Mouse (Mus musculus) fat pad, adult 2 months (tissue): ENCODE data around the gene Kcnip3.

ENCODE experiments used
- DNase-seq: peaks from one replicate; pipeline ENCODE4 v3.0.0-alpha.2; 2011; ENCODE audit warnings: low read depth, low spot score; ENCODE audit errors: extremely low read depth

The Kcnip3 gene

DNA sequence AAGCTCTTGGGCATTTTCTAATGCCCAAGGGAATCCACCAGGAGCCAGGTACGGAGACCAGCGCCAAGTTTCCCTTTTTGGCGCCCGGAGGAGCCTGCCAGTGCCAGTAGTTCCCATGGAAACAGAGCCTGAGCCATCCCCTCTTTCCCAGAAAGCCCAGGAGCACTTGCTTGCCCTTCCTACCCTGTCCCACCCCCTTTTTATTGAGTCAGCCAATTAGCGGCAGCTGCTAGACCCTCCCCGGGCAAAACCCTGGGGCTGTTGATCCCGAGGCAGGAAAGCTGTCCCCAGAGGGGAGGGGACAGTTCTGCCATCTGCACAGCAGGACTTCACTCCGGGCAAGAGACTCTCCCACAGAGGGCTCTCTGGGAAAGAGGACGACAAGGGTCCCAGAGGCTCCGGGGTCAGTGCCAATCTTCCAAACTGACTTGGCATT lies at the start of gene Kcnip3:
TSS of gene Kcnip3 (minus strand) at position 89 of the 436 bp plus-strand sequence.
- DNase-seq, result no peak

DNA sequence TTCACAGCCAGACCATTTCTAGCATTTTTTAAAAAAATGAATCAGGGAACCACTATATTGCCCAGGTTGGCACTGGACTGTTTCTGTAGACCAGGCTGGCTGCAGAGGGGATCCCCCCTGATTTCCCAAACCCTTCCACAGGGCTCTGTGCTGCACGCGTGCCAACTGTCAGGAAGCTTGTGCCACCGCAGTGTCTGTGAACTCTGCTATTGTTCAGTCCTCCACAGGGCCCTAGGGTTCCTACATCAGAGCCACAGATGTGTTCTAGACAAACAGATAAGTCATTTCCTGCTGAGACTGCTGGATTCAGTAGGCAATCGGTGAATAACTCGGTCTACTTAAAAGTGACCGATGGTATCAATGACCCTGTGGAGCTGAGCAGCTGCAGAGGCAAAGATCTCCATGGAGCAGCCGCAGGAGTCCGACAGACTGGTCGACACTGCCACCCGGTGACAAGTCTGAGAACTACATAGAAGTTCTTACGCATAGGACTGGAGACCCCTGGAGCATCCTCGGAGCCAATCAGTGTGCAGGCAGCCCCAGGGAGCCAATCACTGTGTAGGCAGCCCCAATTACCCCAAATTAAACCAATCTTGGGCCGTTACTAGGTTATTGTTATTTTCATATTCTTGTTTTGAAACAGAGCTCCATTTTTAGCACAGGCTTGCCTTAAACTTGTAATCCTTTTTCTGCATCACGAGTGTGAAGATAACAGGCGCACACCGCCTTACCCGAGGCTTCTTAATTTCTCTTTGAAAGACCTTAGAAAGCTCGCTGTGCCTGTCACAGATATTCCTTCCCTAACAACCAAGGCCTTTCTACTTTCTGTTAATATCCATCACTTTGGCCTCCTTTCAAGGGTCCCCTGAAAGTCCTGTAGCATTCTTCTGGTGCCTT lies 37.4 kb upstream of the Kcnip3 start:
- DNase-seq, result no peak

DNA sequence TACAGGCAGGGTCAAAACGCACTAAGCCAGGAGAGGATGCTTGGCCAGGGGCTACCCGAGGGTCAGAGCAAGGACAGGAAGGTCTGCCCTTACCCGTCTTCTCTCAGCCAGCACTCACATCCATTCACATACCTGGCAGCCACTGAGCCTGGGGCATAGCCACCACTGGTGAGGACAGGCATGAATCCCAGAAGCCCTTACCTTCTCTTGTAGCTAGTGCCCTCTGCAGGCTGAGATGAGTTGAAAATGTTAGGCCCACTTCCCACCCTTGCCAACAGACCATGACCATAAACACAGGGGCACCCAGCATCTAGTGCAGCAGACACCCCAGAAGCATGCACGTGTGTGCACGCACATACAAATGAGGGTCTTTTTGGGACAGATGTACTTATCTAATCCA lies 29.2 kb upstream of the Kcnip3 start:
- no peak for DNase-seq

DNA sequence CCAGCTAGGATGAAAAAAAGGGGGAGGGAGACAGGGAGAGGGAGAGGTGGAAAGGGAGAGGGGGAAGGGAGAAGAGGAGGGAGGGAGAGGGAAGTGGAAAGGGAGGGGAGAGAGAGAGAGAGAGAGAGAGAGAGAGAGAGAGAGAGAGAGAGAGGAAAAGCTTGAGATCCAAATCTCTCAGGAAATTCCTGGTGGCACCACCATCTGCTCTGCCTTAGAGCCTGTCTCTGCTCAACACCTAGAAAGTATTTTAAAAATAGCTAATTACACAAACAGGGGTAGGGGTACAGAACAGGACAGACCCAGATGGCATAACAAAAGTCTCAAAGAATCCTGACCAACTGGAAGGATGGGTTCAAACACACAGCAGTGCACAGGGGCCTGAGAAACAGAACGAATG lies 28.6 kb upstream of the Kcnip3 start:
- no peak for DNase-seq

DNA sequence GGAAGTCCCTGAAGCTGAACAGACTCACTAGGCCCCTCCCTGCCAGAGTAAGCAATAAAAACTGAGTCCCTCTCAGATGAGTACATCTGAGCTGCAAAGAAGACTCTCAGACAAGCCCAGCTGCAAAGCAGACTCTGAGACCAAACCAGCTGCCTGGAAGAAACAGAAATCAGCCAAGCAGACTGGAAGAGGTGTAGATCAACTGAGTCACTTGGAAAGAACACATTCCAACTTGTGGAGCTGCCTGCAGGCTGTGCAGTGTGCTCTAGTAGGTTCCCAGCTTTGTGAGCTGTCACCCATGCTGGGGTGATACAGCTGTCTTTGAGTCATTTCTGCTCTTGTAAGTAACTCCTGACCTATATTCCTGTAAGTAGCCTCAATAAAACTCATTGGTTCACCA lies 27.8 kb upstream of the Kcnip3 start:
- DNase-seq, result no peak

DNA sequence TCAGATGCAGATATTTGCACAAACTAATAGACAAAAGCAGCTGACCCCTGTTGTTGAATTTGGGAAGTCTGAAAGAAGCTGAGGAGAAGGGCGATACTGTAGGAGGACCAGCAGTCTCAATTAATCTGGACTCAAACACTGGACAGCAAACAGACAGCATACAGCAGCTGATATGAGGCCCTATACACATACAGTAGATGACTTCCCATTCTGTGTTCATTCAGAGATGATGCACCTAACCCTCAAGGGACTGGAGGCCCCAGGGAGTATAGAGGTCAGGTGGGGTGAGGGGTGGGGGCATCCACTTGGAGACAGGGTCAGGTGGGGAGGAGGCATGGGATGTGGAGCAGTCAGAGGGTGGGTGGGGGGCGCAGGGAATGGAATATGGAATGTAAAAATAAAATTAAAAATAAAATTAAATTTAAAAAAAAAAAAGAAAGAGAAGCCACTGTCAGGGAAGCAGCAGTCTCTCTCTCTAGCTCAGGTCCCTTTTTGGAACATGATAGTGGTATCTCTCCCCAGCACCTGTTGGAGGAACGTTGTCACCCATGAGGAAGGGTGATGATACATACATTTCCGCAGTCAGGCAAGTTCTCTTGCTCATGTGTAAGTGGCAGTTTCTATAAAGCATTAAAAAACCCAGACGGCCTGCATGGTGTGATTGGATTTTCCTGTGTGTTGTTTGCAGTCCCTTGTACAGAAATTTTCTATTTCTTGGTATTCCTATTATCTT lies 26.6 kb upstream of the Kcnip3 start:
- DNase-seq, result no peak

DNA sequence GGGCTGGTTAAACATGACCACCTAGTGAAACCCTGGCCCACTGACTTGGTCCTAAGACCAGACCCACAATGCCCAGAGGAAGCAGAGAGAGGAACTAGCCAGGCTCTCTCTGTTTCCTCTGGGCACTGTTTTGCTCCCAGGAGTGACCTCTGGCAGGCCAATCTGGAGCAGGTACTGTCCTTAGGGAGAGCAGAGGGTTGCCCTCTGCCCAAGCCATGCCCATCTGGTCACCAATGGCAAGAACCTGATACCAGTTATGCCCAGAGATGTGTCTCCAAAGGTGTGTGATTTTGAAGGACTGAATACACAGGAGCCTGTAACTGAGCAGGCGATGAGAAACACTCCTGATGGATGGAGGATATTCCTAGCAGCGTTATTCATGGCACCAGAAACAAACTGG lies 19.8 kb upstream of the Kcnip3 start:
- DNase-seq, result no peak

DNA sequence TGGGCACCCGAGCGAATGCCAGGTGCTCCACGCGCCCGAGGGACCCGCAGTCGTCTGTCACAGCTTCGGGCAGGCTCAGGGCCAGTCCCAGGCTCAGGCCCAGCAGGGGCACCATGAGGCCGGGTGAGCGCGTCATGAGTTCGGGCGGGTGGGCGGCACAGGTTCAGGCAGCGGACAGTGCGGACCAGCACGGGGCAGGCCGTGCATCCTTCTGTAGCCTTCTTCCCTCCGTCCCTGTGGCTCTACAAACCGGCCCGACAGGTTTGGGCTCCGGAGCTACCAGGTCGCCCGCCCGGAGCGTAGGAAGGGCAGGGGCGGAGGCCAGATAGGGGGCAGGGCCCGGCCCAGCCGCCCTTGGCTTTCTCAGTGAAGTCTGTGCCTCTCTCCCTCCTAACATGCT lies 19.3 kb upstream of the Kcnip3 start, which contains the start of gene Prom2:
TSS of gene Prom2 (minus strand) at position 283 of the 400 bp plus-strand sequence.
- DNase-seq, result peak; percentile 14

DNA sequence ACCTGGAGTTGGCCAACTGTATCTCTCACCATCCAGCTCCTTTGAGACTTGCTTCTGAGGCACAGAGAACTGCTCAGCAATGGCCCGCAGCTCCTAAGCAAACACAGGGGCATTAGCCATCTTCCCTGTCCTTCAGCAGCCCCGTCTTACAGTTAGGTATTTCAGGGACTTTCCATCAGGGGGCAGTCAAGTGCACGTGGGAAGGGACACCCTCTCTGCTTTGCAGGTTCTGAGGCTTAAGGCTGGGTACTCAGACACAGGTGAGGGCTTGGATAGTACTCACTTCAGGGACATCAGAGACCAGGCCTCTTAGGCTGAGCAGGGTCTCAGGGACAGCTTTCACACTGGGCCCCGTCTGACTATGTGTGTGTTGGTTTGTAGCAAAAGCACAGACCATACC lies 17.6 kb upstream of the Kcnip3 start:
- DNase-seq, result no peak

DNA sequence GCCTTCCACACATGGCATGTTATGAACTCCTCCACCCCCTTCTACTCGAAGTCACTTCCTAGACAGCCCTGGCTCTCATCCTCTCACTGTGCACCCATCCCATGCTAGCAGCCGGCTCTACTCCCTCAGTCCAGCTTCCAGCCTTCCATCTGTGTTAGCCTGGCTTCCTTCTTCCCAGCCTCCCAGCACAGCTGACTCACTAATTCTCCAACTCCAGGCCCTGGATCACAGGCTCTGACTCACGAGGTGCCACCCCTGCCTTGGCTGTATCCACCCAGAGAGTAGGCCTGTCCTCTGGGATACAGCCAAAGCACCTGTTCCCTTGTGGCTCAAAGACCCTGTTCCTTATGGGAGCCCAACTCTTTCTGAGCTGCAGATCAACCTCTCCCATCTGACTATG lies 15.7 kb upstream of the Kcnip3 start:
- no peak for DNase-seq

DNA sequence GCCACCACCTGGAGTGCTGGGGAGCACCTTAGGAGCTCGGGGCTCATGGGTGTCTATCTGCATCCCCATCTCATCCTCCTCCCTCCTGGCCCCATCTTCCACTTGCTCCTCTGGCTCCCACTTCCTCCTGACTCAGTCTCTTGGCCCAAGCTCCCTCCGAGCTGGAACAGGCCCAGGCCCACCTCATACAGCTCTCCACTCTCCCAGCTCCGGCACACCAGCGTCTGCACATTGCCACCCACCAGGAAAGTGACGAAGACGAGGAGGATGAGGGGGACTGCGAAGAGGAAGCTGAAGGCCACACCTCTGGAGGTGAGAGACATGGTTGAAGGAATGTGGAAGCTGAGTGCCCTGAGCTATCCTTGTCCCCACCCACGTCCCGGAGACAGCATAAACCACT lies 13.5 kb upstream of the Kcnip3 start:
- DNase-seq, result no peak

DNA sequence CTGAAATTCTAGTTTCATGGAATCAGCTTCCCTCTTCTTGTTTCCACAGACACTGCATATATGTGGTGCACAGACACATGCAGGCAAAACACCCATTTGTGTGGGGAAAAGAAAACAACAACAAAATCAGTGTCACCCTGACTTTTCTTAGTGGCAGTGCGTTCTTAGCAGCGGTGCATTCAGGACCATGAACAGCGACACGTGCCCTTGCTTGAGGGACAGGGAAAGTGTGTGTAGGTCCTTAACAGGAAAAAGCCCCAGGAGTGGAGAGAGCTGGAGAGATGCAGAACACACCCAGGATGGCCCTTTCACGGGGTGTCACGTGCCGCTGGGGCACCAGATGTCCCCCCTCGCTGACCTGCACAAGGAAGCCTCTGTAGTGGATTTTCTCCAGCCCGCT lies 10.5 kb upstream of the Kcnip3 start:
- no peak for DNase-seq

DNA sequence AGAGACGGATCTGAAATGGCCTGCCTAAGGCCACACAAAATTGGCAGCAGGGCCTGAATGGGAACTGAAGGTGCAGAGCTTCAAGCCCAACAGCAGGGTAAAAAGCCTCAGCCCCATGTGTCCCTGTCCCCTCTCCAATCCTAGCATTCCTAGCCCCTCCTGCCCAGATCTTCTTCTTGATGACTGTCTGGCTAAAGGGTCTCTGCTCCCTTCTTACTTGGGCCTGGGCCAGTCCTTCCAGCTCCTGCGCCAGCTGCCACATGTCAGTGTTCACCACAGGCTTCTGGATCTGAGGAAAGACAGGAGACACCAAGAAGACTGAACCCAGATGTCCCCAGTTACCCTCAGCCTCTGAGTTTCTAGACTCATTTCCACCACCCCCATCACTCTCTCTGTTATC lies 9.7 kb upstream of the Kcnip3 start:
- DNase-seq, result no peak

DNA sequence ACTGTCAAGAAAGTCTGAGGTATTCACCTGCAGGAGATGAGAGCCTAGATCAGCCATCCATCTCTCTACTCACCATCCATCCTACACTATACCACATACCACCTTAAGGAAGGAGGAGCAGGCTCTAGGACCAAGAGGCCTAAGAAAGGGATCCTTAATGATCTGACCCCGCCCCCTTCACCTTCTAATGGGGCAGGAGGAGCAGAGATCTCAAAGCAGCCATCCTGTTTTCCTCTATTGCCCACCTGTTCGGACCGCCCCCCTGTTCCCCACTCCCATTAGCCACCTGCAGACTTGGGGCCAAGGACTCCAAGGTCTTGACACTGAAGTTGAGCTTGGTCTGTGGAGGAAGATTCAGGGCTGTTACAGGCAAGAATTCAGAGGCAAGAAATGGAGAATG lies 8.5 kb upstream of the Kcnip3 start:
- no peak for DNase-seq

DNA sequence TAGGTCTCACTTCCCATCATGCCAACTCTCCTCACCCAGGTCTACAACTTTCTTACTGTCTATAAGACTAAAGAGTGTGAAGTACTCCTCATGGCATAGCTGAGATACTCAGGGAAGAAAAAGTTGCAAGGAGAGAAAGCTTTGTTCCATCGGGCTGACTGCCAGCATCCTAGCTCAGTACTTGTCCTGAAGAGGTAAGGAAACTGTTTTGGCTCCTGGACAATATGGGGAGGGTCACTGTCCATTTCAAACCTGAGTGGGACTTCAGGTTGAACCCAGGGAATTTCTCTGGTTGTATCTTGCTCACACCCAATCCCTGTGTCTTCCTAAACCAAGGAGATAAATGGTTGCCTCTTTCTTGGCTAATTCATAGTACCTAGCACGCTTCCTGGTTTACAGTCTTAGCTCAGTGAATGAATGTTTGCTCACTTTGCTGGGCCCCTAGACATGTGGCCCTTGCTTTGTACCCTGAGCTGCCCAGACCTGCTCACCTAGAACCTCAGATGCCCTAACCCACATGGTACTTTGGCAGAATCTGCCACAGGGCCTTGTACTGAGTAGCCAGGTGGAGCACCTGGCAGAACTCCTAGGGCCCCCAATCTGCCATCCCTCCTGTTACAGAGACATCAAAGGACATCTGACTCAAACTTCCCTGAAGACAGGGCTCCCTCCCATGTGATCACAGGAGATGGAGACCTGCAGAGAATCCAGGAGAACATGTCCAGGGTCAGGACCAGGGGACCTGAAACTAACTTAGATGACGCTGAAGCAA lies 3.3 kb upstream of the Kcnip3 start:
- no peak for DNase-seq

DNA sequence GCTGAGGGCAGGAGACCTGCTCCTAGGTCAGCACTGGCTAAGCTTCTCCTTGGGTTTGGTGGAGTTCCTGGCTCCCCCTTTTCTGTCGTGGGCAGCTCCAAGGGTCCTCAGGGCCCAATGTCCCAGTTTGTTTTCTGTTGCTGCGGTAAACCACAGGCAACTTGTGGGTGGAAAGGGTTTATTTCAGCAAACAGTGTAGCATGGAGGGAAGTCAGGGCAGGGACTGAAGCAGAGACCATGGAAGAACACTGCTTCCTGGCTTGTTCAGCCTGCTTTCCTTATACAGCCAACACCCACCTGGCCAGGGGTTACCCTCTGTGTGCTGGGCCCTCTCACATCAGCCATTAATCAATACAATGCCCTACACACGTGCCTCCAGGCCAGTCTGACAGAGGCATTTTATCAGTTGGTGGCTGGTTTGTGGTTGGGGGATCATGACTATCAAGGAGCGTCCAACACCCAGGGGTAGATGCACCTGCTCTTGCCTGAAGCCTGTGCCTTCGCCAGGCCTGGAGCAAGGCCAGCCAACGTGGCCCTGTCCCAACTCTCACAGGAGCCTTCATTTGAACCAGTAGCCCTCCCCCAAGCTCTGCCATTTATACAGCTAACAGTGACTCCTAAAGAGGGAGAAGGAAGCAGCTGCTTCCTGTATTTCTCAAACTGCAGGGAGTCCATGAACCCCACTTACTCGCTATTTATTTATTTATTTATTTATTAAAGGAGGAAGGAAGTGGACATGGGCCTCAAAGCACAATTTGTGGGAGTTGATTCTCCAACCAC lies 2.2 kb upstream of the Kcnip3 start:
- no peak for DNase-seq

DNA sequence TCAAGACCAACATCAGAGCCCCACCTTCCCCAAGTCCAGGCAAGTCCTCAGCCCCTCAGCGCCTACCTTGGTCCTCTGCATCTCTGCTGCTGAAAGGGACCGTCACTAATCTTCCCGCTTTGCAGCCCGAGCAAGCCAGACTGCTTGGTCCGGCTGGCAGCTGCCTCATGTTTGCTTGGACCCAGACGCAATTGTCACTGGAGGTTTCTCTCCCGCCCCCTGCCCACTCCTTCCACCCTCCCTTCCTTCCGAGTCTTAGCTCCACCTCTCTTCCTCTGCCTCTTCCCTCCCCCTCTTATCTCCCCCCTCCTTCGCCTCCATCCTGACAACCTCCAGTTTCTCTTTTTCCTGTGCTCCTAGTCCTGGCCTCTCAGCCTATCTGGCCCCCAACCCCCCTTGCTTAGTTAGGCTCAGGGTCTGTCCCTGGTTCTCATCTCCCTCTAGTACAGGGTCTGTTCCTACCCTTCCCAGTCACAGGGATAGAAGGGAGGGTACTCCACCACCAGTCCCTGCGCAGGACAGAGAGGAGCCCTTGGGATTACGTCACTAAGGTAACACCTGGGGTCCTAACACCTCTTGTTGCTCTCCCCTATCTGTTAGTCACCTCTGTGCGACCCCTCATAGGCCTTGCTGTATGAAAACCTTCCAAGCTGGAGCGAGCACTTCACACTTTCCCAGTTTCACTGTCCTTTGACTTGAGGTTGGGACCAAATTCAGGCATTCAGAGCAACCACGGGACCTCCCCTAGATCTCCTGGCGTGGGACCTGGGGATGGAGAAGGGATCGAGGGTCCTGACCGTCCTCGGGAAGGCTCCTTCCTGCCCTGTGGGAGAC lies 505 bp downstream of the Kcnip3 start:
- no peak for DNase-seq

DNA sequence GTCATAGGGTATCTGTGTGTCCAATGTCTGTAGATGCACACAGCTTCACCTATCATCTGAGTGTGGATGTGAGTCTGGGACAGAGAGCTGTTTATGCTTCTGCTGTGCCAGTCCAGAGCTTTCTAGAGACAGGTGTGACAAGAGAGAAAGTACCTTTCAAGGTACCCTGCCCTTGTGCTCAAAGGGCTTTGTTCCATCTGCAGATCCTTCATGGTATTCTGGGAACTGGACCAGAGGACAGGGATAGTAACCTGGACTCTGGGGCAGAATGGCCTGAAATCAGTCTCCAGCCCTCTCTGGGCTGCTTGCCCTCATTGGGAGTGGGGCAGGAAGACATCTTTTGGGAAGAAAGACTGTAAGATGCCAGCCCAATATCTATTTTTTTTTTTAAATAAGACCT lies 1.8 kb downstream of the Kcnip3 start:
- no peak for DNase-seq

DNA sequence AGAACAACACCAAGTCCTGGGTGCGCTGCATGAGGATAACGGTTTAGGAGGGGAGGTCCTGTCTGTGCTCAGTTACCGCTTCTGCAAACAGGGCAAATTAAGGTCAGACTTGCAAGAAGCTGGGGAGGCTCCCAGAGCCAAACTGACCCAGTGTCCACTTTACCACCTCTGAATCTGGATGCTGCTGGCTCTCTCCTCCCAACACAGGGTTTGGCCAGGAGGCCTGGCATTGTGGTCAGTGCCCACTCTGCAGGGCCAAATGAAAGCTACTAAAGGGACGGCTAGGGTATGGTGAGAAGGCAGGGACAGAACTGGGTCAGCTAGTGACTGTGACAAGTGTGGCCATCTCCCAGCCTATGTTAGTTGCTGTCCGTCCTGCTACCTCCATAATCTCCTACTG lies 2.6 kb downstream of the Kcnip3 start:
- no peak for DNase-seq

DNA sequence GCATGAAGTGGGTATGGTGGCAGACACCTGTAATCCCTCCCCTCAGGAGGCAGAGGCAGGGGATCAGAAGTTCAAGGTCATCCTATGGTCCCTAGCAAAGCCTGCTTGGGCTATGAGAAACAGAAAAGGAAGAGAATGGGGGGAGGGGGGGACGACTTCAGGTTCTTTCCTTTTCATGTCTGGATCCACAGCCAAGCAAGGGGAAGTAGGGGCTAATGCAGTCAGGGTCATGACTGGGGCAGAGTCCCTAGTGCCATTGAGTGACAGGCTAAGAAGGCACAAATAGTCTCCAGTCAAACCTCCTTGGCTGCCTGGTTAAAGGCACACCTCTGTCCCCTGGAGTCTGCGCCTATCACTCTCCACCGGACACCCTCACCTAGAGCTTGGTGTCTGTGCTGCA lies 3.1 kb downstream of the Kcnip3 start:
- no peak for DNase-seq
